Mouse (Mus musculus) heart, postnatal 0 days (tissue): Measurements from ENCODE around the gene Tbx10.

ENCODE experiments used
- CTCF ChIP-seq: IDR thresholded peaks from 2 replicates; pipeline ENCODE4 v1.5.1; 2016; ENCODE audit warnings: antibody characterized with exemption, control low read depth, low read depth
- EP300 ChIP-seq: IDR thresholded peaks from 2 replicates; pipeline ENCODE4 v1.6.1; 2016; ENCODE audit warnings: antibody characterized with exemption, low read depth

DNA sequence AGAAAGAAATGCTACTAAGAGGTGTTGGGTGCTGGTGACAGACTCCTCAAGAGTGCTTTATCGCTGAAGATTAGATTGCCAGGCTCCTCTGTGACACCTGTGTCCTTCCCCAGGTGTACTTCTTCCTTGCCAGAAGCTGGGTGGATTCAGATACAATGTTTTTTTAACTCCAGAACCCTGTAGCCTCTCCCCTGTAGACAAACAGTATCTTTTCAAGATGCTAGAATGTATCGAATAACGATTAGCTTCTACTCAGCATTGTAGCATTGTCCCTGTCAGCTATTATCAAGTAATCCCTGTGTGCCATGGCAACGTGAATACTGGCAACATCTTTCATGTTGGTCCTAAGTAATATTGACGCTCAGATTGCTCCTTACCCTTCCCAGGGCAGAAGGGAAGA, 41.2 kb downstream of the Tbx10 start:
- TF ChIP-seq CTCF: no peak
- TF ChIP-seq EP300: no peak
